Mouse (Mus musculus) midbrain, embryonic 12.5 days (tissue): ENCODE results near the gene Ptf1a. TPM values are rescaled to one million over a fixed set of nuclear protein-coding genes. Genes with fewer than 3 reads are reported as not detected.

Experiments
- ATAC-seq: fragments of 200-750 bp; cut with Nextera tagmentation; 2 replicates; pipeline ENCODE4 v1.8.0; 2017; ENCODE audit warnings: low read depth, moderate TSS enrichment, moderate library complexity; ENCODE audit not compliant: low FRiP score
- H3K27ac ChIP-seq: fragments of 300-500 bp; sonication (generic); replicated peaks from 2 replicates; pipeline ENCODE4 v1.5.1; 2016; ENCODE audit warnings: mild to moderate bottlenecking
- H3K27me3 ChIP-seq: fragments of 300-500 bp; sonication (generic); 2 replicates; pipeline ENCODE4 v1.6.1; 2016; ENCODE audit warnings: mild to moderate bottlenecking
- H3K36me3 ChIP-seq: fragments of 300-500 bp; sonication (generic); 2 replicates; pipeline ENCODE4 v1.6.1; 2016
- H3K4me1 ChIP-seq: fragments of 300-500 bp; sonication (generic); 2 replicates; pipeline ENCODE4 v1.6.1; 2016
- H3K4me2 ChIP-seq: fragments of 300-500 bp; sonication (generic); replicated peaks from 2 replicates; pipeline ENCODE4 v1.6.1; 2016; ENCODE audit warnings: mild to moderate bottlenecking, moderate library complexity
- H3K4me3 ChIP-seq: fragments of 300-500 bp; sonication (generic); 2 replicates; pipeline ENCODE4 v1.5.1; 2016; ENCODE audit warnings: mild to moderate bottlenecking
- H3K9ac ChIP-seq: fragments of 300-500 bp; sonication (generic); replicated peaks from 2 replicates; pipeline ENCODE4 v1.6.1; 2016; ENCODE audit warnings: mild to moderate bottlenecking, moderate library complexity
- H3K9me3 ChIP-seq: fragments of 300-500 bp; sonication (generic); 2 replicates; pipeline ENCODE4 v1.6.1; 2016; ENCODE audit warnings: mild to moderate bottlenecking
- WGBS: fragments of 180-500 bp; shearing (Covaris S2); methylation state at CpG from one replicate; pipeline ENCODE4 v1.1.7; 2016; 5-methylcytosine and 5-hydroxymethylcytosine counted together
- polyA plus RNA-seq: library from polyadenylated mRNA; unstranded; fragments of >200 nt; fragmentation: Nextera tagmentation; extraction: Ambion mirVana; gene quantifications from 2 replicates; pipeline ENCODE4 v1.2.1, GENCODE M21; 2016

Ptf1a gene
- 0.45 and 1.8 TPM in 2 replicates for polyA plus RNA-seq

DNA sequence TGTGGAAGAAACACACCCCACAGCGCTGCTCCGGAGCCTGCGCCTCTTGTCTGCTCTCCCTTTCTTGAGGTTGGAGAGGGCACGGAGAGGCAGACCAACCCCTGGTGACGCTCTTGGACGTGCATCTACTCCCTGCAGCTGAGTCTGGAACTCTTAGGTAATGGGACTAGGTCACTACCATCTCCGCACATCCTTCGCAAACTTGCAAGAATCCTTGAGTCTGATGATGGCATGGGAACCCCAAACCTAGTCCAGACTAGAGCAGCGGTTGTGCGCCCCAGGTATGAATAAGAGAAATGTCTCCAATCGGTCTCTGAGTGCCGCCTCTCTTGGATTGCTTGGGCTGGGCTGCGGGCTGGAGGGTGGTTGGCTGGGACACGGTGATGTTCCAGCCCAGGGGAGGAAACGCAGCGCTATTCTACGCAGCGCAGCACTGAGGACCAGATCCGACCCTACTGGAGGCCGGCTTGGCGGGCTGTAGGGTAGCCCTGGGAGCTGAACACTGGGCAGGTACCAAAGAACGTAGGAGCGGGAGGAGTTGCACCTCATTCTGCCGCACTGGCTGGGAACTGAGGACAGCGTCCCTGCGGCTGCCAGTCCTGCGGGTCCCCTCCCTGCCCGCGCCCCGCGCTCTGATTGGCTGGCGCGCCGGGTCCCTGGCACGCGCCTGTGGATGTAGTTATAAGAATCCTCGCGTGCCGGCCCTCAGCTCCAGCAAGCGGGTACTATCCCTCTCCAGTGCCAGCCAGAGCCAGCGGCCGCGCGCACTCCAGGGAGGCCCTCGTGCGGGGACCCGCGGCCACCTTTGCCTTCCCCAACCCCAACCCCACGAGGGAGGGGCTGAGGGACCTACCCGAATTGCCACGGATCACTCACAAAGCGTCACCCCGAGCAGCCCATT lies at the start of gene Ptf1a:
Ptf1a (plus strand) TSS at position 733 of the 901 bp plus-strand sequence.
- ATAC-seq, result peak; percentile 54
- peaks cover 97% of the 10 kb centered on the region for H3K27me3 ChIP-seq
- no peaks in the 10 kb centered on the region for H3K9me3 ChIP-seq
- H3K36me3 ChIP-seq, result no peaks in the 10 kb centered on the region
- peak within 1 kb of the TSS; percentile 34 for H3K4me3 ChIP-seq
- peak within 1 kb of the TSS; percentile 52 for H3K4me2 ChIP-seq
- no peak within 1 kb of the TSS for H3K27ac ChIP-seq
- H3K9ac ChIP-seq, result no peak within 1 kb of the TSS
- WGBS, result under 1% methylated on average over 52 of the region's 53 CpGs
- H3K4me1 ChIP-seq, result peaks cover 25% of the 10 kb centered on the region

DNA sequence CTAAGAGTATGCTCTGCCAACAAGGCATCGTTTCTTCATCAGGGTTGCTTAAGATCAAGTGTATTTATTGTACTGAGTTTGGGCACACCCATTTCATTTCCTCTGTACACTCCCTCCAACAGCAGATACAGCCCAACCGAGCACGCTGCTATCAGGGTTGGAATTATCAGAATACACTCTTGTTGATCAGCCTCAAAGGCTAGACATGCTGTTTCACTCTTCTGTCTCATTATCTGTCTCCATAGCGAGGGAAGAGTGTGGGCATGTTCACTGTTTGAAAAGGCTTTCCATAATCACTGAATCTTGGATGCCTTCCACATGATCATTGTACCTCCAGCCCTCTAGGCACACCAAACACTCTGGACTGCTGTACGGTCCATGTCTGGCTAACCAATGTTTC lies 40.1 kb upstream of the Ptf1a start:
- Histone ChIP-seq H3K36me3 (no peaks in the 10 kb centered on the region), H3K27ac (no peak overlapping the region), H3K4me2 (no peak overlapping the region), H3K4me3 (no peak overlapping the region), H3K9ac (no peak overlapping the region), H3K27me3 (0 out of 2 replicates have a peak, but pooled peaks cover 6% of the 10 kb centered on the region), H3K4me1 (no peaks in the 10 kb centered on the region), H3K9me3 (no peaks in the 10 kb centered on the region)
- WGBS, result 86% methylated on average over 5 of the region's 5 CpGs
- no peak for ATAC-seq

DNA sequence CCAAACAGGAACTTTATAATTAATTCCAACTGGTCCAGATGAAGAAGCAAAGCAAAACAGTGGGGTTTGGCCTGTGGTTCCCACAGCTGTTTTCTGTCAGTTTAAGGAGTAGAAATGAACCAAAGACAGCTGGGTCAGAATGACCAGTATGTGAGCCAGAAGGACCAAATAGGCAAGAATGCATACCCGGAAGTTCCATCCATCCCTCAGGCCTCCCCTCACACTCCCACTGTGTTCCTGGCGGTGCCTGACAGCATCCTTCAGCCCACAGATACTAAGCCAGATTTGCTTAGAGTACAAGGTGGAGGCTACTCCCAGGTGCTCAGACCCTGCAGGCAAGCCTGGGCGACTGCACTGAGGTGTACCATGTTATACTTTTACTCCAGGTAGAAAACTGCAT lies 38.9 kb upstream of the Ptf1a start:
- no peak overlapping the region for H3K4me2 ChIP-seq
- H3K36me3 ChIP-seq, result no peaks in the 10 kb centered on the region
- no peaks in the 10 kb centered on the region for H3K4me1 ChIP-seq
- no peak for ATAC-seq
- 0 out of 2 replicates have a peak, but pooled peaks cover 6% of the 10 kb centered on the region for H3K27me3 ChIP-seq
- no peaks in the 10 kb centered on the region for H3K9me3 ChIP-seq
- no peak overlapping the region for H3K9ac ChIP-seq
- WGBS, result 57% methylated on average over 3 of the region's 3 CpGs
- no peak overlapping the region for H3K27ac ChIP-seq
- no peak overlapping the region for H3K4me3 ChIP-seq

DNA sequence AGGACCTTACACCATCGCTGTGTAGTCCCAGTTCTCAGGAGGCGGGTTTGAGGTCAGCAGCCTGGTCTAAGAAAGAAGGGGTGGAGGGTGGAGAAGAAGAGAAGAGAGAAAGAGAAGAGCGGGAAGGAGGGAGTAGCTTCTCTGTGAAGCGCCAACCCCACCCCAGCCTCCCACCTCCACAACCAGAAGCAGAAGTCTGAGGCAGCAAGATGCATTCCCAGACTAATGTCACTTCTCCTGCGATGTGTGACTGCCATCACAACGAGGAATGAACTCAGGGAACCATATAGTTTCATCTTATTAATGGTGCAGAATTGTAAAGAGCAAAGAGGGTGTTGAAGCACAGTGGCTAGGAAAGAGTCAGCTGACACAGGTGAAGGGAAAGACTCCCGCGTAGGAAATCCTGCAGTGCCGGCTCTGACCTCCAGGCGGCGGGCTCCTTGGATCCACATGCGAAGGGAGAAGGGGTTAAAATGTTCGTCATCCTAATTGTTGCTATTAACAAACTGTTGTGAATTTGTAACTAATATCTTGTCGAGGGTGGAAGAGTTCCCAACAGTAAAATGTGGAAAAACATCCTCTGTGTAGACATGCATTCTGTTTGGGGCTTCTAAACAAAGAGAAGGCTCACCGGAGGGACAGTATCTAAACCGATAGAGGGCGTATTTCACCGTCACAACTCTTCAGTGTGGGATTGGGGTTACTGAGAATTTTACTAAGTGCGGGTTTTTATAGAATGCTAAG lies 31.1 kb upstream of the Ptf1a start:
- H3K9me3 ChIP-seq, result no peaks in the 10 kb centered on the region
- peaks cover 3% of the 10 kb centered on the region; the same call in 1 of the 2 replicates for H3K4me1 ChIP-seq
- no peaks in the 10 kb centered on the region for H3K36me3 ChIP-seq
- no peak overlapping the region for H3K9ac ChIP-seq
- ATAC-seq, result peak; percentile 67
- H3K27ac ChIP-seq, result no peak overlapping the region
- H3K4me2 ChIP-seq, result peak overlapping the region; percentile 49
- peaks cover 32% of the 10 kb centered on the region for H3K27me3 ChIP-seq
- peak overlapping the region; percentile 31 for H3K4me3 ChIP-seq
- 21% methylated on average over 19 of the region's 19 CpGs for WGBS

DNA sequence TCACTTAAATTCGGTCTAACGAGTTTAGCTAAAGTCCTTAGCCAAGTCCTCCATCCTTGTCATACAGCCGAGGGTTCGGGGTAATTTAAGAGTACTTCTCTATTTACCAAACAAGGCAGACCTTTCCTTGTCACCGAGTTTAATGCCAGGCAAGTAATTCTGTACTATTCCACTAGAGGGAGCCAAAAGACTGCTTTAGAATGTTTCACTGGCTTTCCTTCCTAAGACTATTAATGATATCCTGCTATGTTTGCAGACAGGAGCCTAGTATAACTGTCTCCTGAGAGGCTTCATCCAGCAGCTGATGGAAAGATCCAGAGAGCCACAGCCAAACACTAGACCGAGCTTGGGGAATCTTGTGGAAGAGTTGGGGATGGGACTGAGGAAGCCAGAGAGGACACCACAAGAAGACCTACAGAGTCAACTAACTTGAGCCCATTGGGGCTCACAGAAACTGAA lies 30.4 kb upstream of the Ptf1a start:
- H3K27me3 ChIP-seq, result peaks cover 34% of the 10 kb centered on the region
- H3K4me2 ChIP-seq, result peak overlapping the region; percentile 49
- peak overlapping the region; percentile 31 for H3K4me3 ChIP-seq
- no peaks in the 10 kb centered on the region for H3K36me3 ChIP-seq
- H3K9ac ChIP-seq, result 0 out of 2 replicates have a peak overlapping the region, but pooled peaks have one; percentile 15
- WGBS, result 3% methylated on average over 6 of the region's 6 CpGs
- H3K9me3 ChIP-seq, result no peaks in the 10 kb centered on the region
- H3K27ac ChIP-seq, result no peak overlapping the region
- H3K4me1 ChIP-seq, result peaks cover 3% of the 10 kb centered on the region; the same call in 1 of the 2 replicates
- ATAC-seq, result peak; percentile 70

DNA sequence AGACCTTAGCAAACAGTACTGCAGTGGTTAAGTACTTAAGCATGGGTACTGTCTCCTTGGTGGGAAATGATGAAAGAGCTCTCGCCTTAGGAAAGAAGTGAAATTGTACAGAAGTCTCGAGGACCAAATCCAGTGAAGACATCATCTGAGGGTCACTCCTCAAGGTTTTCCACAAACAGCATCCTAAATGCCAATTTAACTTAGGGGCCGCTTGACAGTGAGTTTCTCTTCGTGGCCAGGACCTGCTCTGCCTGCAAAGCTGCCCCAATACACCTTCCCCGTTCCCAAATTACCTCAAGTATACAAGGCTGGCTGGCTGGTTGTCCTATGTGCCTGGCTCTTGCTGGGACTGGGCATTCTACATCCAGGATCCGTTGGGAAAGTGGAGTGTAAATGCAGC lies 29.4 kb upstream of the Ptf1a start:
- WGBS, result 76% methylated on average over 6 of the region's 6 CpGs
- Histone ChIP-seq H3K4me1 (peaks cover 3% of the 10 kb centered on the region; the same call in 1 of the 2 replicates), H3K4me3 (no peak overlapping the region), H3K4me2 (no peak overlapping the region), H3K27me3 (peaks cover 36% of the 10 kb centered on the region), H3K36me3 (no peaks in the 10 kb centered on the region), H3K27ac (no peak overlapping the region), H3K9me3 (no peaks in the 10 kb centered on the region), H3K9ac (no peak overlapping the region)
- no peak for ATAC-seq

DNA sequence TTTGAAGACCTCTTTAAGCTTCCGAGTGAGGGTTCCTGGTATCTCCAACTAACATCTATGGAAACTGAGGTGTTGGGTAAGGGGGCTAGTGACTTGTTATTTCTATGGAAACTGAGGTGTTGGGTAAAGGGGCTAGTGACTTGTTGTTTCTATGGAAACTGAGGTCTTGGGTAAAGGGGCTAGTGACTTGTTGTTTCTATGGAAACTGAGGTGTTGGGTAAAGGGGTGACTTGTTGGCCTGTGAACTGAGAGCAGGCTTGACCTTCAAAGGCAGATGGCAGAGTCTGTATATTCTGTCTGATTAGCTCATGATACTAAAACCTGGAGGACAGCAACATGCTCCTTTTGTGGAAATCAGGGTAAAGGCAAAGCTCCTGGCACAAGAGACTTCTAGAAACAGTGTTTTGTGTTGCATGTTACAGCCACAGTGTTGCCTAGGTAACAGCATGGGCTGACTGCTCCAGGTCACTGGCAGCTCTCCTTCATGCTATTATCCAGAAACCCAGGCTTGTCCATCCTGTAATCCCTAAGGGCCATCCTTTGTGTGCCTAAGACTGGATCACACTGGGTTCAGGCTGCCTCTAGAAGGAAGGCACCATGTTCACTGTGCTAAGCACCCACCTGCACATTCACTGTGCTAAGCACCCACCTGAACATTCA lies 25.6 kb upstream of the Ptf1a start:
- H3K9ac ChIP-seq, result no peak overlapping the region
- H3K9me3 ChIP-seq, result no peaks in the 10 kb centered on the region
- no peaks in the 10 kb centered on the region for H3K36me3 ChIP-seq
- peaks cover 59% of the 10 kb centered on the region for H3K27me3 ChIP-seq
- ATAC-seq, result peak; percentile 25; the same call in 1 of the 2 replicates
- no peak overlapping the region for H3K4me3 ChIP-seq
- 81% methylated on average over 1 of the region's 1 CpGs for WGBS
- no peak overlapping the region for H3K4me2 ChIP-seq
- H3K4me1 ChIP-seq, result peaks cover 1% of the 10 kb centered on the region; the same call in 1 of the 2 replicates
- H3K27ac ChIP-seq, result no peak overlapping the region

DNA sequence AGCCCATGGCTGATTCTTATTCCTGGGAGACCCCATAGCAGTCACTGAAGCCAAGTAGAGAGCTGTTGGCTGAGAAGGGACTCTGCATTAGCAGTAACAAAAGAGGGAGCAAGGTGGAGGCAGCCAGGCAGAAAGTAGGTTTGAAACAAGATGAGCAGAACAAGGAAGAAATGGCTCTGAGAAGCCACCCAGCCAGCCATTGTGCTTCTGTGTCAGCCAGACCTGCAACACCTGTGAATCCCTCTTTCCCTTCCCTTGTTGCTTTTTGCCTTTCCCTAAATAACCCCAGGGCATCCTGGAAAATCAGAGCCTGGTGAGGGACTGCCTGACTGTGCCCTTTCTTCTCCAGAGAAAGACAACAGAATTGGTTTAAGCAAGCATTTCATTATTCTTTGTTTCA lies 23.2 kb upstream of the Ptf1a start:
- Histone ChIP-seq H3K36me3 (no peaks in the 10 kb centered on the region), H3K4me2 (no peak overlapping the region), H3K9ac (no peak overlapping the region), H3K27ac (no peak overlapping the region), H3K4me3 (no peak overlapping the region), H3K27me3 (peaks cover 60% of the 10 kb centered on the region), H3K9me3 (no peaks in the 10 kb centered on the region), H3K4me1 (no peaks in the 10 kb centered on the region)
- no peak for ATAC-seq

DNA sequence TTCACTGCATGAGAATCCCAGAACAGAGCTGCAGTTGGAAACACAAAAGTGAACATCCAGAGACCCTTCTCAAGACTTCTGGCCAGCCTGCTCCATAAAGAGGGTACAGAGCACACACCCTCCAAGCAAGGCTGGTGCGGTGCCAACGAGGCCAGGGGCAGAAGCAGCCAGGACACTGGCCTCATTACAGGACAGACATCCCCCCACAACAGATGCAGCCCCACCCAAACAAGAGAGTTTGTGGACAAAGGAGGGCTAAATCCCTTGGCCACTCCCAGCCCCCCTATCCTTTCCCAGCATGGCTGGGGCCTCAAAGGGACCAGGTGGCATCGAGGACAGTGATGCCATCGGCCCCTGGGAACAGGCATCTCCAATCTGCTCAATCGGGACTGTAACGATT lies 22.4 kb upstream of the Ptf1a start:
- Histone ChIP-seq H3K9ac (no peak overlapping the region), H3K36me3 (no peaks in the 10 kb centered on the region), H3K4me3 (no peak overlapping the region), H3K4me2 (no peak overlapping the region), H3K9me3 (no peaks in the 10 kb centered on the region), H3K4me1 (no peaks in the 10 kb centered on the region), H3K27me3 (peaks cover 58% of the 10 kb centered on the region), H3K27ac (no peak overlapping the region)
- ATAC-seq, result no peak
- 72% methylated on average over 6 of the region's 6 CpGs for WGBS

DNA sequence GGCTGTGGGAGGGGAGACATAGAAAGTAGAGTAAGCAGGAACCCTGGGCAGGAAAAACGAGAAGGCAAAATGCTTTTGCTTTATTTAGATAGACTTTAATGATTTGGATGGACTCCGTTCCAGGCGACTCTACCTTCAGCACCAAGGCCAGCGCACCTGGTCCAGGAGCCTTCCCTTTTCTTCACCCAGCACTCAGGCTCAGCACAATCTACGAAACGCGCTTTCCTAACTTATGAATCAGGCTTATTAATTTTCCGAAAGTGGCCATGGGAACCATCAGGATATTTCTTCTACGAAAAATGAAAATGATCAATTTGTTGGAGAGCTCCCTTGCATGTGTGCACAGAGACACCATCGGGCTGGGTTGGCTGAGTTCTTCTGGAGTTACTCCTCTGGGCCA lies 16.4 kb upstream of the Ptf1a start:
- H3K4me2 ChIP-seq, result no peak overlapping the region
- WGBS, result 6% methylated on average over 10 of the region's 10 CpGs

DNA sequence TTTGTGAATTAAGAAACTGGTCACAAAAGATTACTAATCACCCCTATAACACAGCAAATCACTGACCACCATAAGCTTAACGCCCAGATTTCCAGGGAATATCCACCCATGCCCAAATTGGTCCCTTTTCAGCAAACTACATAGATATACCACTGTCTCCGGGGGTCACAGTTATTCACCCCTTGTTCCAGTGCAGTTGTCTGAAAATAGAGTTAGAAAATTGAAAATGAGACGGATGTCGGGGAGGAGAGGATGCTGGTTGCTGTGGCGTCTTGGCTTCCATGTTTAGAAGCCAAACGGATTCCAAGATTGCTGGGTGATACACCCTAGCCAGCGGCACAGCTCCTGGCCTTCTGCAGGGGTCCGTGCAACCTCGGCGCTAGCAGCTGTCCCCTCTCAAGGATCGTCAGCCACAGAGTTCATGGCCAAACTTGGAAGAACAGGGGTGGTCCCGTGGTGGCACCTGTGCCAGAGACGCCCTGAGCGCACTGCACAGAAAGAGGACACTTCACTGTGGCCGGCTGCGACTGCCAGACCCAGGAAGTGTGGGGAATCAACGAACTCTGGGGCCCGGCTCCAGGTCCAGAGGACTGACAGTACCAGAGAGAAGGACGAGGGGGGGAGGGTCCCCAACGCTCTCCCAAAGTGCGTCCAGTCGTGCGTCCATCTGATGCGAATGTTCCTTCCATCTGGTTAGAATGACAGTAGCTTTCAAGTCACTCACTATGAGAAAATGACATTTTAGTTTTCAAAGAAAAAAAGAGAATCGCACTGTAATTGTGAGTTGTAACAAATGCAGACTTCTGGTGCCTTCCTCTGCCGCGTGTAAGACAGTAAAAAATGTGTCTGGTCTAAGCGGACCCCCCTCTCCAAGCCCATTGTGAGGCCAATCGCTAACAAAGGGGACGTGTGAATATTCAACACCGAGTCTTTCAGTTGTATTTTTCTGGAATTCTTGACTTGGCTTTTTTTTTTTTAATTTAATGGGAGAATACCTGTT lies 15.5 kb upstream of the Ptf1a start:
- 3% methylated on average over 31 of the region's 31 CpGs for WGBS
- no peak overlapping the region for H3K4me3 ChIP-seq
- no peaks in the 10 kb centered on the region for H3K9me3 ChIP-seq
- peaks cover 24% of the 10 kb centered on the region; the same call in 1 of the 2 replicates for H3K4me1 ChIP-seq
- ATAC-seq, result no peak
- H3K27ac ChIP-seq, result no peak overlapping the region
- H3K9ac ChIP-seq, result no peak overlapping the region
- H3K36me3 ChIP-seq, result no peaks in the 10 kb centered on the region
- peak overlapping the region; percentile 54 for H3K4me2 ChIP-seq
- peaks cover 89% of the 10 kb centered on the region for H3K27me3 ChIP-seq

More for the DNA sequence above, 16.4 kb upstream of the Ptf1a start:
- ATAC-seq, result no peak
- no peak overlapping the region for H3K9ac ChIP-seq
- no peaks in the 10 kb centered on the region for H3K36me3 ChIP-seq
- H3K4me1 ChIP-seq, result peaks cover 24% of the 10 kb centered on the region; the same call in 1 of the 2 replicates
- H3K4me3 ChIP-seq, result no peak overlapping the region
- peaks cover 89% of the 10 kb centered on the region for H3K27me3 ChIP-seq
- no peaks in the 10 kb centered on the region for H3K9me3 ChIP-seq
- no peak overlapping the region for H3K27ac ChIP-seq
